21 mouse cellular contexts compared by ENCODE assay signal in genomic region chr3:83906185-83906584, GRCm38 (mm10).
DNase-seq lines count a peak whose midpoint lies in the region; ATAC-seq and TF ChIP-seq lines count a peak whose summit lies in the region.
"Had no signal": no experiment of that assay in that cellular context is flagged by ENCODE, and none has a peak within 500 bp of the region (broad histone marks: within the 10 kb centered on the region; RNA-seq: fewer than 3 reads in every experiment).

No protein-coding gene starts in this region.

- no peak overlapping the region for H3K4me3 ChIP-seq in midbrain, embryonic 11.5 days (ENCODE audit: low read depth, low read length)
- H3K4me3 ChIP-seq in midbrain, embryonic 15.5 days = no peak overlapping the region
- H3K4me3 ChIP-seq in CH12.LX (replicated peaks in 1 of 3; ENCODE audit: low read depth in 2 of 3, low read length in 2 of 3, poor library complexity in 1 of 3) = no peak overlapping the region
- H3K4me3 ChIP-seq in stomach, postnatal 0 days (ENCODE audit: low read depth, low read length) = no peak overlapping the region
- H3K4me3 ChIP-seq: embryonic facial prominence, embryonic 10.5 days; embryonic facial prominence, embryonic 12.5 days; forebrain, embryonic 13.5 days; forebrain, embryonic 15.5 days had no signal

- in situ Hi-C loops in CH12.LX (cut with MboI; ENCODE audit: low pct_ligation_motif_present, low pct_unique_long_range_greater_than_20kb, low sequenced_read_pairs) = no loop called here

- DNase-seq in midbrain, embryonic 11.5 days (ENCODE audit: low spot score, missing footprints) = peak; percentile 66
- peak; percentile 16 for DNase-seq in CH12.LX (ENCODE audit: extremely low read depth)
- DNase-seq in induced T-regulatory cell, adult 2 months (ENCODE audit: low read depth) = peak; percentile 27
- DNase-seq in stomach, postnatal 0 days (ENCODE audit: low spot score) = no peak
- DNase-seq in heart, adult 9 months (ENCODE audit: low spot score in 2 of 2) = no peak
- DNase-seq in lung, postnatal 4 days = no peak
- DNase-seq: adrenal gland, adult 8-10 months; adrenal gland, postnatal 14 days; adrenal gland, postnatal 36 days; B cell, adult 2 months; cerebellum, adult 11-12 months; cerebellum, adult 2 months; cerebellum, adult 9-10 months; cerebellum, postnatal 10 days; cerebellum, postnatal 25 days; forebrain, postnatal 0 days had no signal

- H3K9me3 ChIP-seq in midbrain, embryonic 11.5 days (ENCODE audit: control insufficient read depth, low read length) = no peaks in the 10 kb centered on the region
- no peaks in the 10 kb centered on the region for H3K9me3 ChIP-seq in midbrain, embryonic 15.5 days
- no peaks in the 10 kb centered on the region for H3K9me3 ChIP-seq in CH12.LX (replicated peaks; ENCODE audit: low read length)
- no peaks in the 10 kb centered on the region for H3K9me3 ChIP-seq in stomach, postnatal 0 days (ENCODE audit: control insufficient read depth, low read length)
- H3K9me3 ChIP-seq: embryonic facial prominence, embryonic 10.5 days; embryonic facial prominence, embryonic 12.5 days; forebrain, embryonic 13.5 days; forebrain, embryonic 15.5 days had no signal

- WGBS in midbrain, embryonic 11.5 days = 97% methylated on average over 9 of the region's 9 CpGs
- WGBS in midbrain, embryonic 15.5 days = 95% methylated on average over 9 of the region's 9 CpGs
- 97% methylated on average over 9 of the region's 9 CpGs for WGBS in stomach, postnatal 0 days

- no peaks in the 10 kb centered on the region; the same call in 1 of the 2 replicates for H3K4me1 ChIP-seq in midbrain, embryonic 11.5 days (ENCODE audit: control insufficient read depth, insufficient read depth, low read length)
- H3K4me1 ChIP-seq in midbrain, embryonic 15.5 days = no peaks in the 10 kb centered on the region
- H3K4me1 ChIP-seq in CH12.LX (ENCODE audit: control insufficient read depth in 1 of 2, insufficient read depth in 2 of 2) = peaks cover 0 to 17% of the 10 kb centered on the region in 2 experiments; a peak in 2 of 4 replicates
- no peaks in the 10 kb centered on the region for H3K4me1 ChIP-seq in stomach, postnatal 0 days (replicated peaks; ENCODE audit: control insufficient read depth, insufficient read depth)
- H3K4me1 ChIP-seq: embryonic facial prominence, embryonic 10.5 days; embryonic facial prominence, embryonic 12.5 days had no signal

- no peaks in the 10 kb centered on the region for H3K27me3 ChIP-seq in midbrain, embryonic 11.5 days (ENCODE audit: control insufficient read depth, insufficient read depth, low read length)
- no peaks in the 10 kb centered on the region for H3K27me3 ChIP-seq in midbrain, embryonic 15.5 days (replicated peaks)
- H3K27me3 ChIP-seq in CH12.LX (replicated peaks) = no peaks in the 10 kb centered on the region
- no peaks in the 10 kb centered on the region for H3K27me3 ChIP-seq in stomach, postnatal 0 days (ENCODE audit: control insufficient read depth, insufficient read depth, low read length)
- H3K27me3 ChIP-seq: embryonic facial prominence, embryonic 12.5 days; forebrain, embryonic 13.5 days; forebrain, embryonic 15.5 days had no signal

- TF ChIP-seq RAD21 in CH12.LX (IDR thresholded peaks at IDR 0.05; ENCODE audit: low read depth, low read length) = no peak

- H3K79me2 ChIP-seq in CH12.LX (replicated peaks; ENCODE audit: control insufficient read depth, extremely low read depth, insufficient read depth, poor library complexity, severe bottlenecking) = no peaks in the 10 kb centered on the region

- no peak for TF ChIP-seq CTCF in CH12.LX (conservative IDR thresholded peaks at IDR 0.05 in 1 of 2, IDR thresholded peaks at IDR 0.05 in 1 of 2; ENCODE audit: low read depth in 2 of 2, low read length in 2 of 2)
- no peak for TF ChIP-seq CTCF in stomach, postnatal 0 days (IDR thresholded peaks at IDR 0.05; ENCODE audit: low read depth)

- H3K36me3 ChIP-seq in midbrain, embryonic 11.5 days (ENCODE audit: control insufficient read depth, insufficient read depth, low read length) = peaks cover 34% of the 10 kb centered on the region
- H3K36me3 ChIP-seq in midbrain, embryonic 15.5 days (replicated peaks) = peaks cover 40% of the 10 kb centered on the region
- H3K36me3 ChIP-seq in CH12.LX (replicated peaks in 1 of 2; ENCODE audit: control insufficient read depth in 1 of 2, insufficient read depth in 1 of 2, low read length in 1 of 2) = peaks cover 78 to 98% of the 10 kb centered on the region in 2 experiments
- peaks cover 35% of the 10 kb centered on the region for H3K36me3 ChIP-seq in stomach, postnatal 0 days (ENCODE audit: control insufficient read depth, insufficient read depth, low read length)

- dilution Hi-C loops in CH12.LX (cut with MboI; ENCODE audit: extremely low pct_ligation_motif_present, extremely low pct_unique_long_range_greater_than_20kb, low sequenced_read_pairs) = no loop called here

- H3K4me2 ChIP-seq in midbrain, embryonic 11.5 days = no peak overlapping the region
- no peak overlapping the region for H3K4me2 ChIP-seq in midbrain, embryonic 15.5 days
- H3K4me2 ChIP-seq in CH12.LX (ENCODE audit: insufficient read depth, low read depth, poor library complexity, severe bottlenecking) = no peak overlapping the region
- no peak overlapping the region for H3K4me2 ChIP-seq in stomach, postnatal 0 days (replicated peaks; ENCODE audit: low read depth)
- H3K4me2 ChIP-seq: embryonic facial prominence, embryonic 12.5 days; forebrain, embryonic 13.5 days; forebrain, embryonic 15.5 days had no signal

- no peak overlapping the region for H3K9ac ChIP-seq in midbrain, embryonic 11.5 days (ENCODE audit: low read length)
- no peak overlapping the region for H3K9ac ChIP-seq in midbrain, embryonic 15.5 days
- H3K9ac ChIP-seq in CH12.LX (ENCODE audit: insufficient read depth, low read depth) = no peak overlapping the region
- no peak overlapping the region for H3K9ac ChIP-seq in stomach, postnatal 0 days (ENCODE audit: low read length)
- H3K9ac ChIP-seq: embryonic facial prominence, embryonic 12.5 days; forebrain, embryonic 13.5 days; forebrain, embryonic 15.5 days; forebrain, postnatal 0 days had no signal

- no peak for TF ChIP-seq EP300 in CH12.LX (IDR thresholded peaks at IDR 0.05; ENCODE audit: low read length)
- no peak for TF ChIP-seq EP300 in stomach, postnatal 0 days (optimal IDR thresholded peaks at IDR 0.05)

- no peak for ATAC-seq in midbrain, embryonic 11.5 days (ENCODE audit: low FRiP score)
- ATAC-seq in midbrain, embryonic 15.5 days (replicated peaks) = no peak
- no peak for ATAC-seq in stomach, postnatal 0 days (ENCODE audit: low FRiP score, low TSS enrichment)
- ATAC-seq: forebrain, embryonic 13.5 days; forebrain, embryonic 15.5 days; forebrain, postnatal 0 days had no signal

- no peak for TF ChIP-seq POLR2A in CH12.LX (IDR thresholded peaks at IDR 0.05; ENCODE audit: low read depth, low read length)

- no peak overlapping the region for H3K27ac ChIP-seq in midbrain, embryonic 11.5 days (ENCODE audit: low read depth, low read length)
- H3K27ac ChIP-seq in midbrain, embryonic 15.5 days = no peak overlapping the region
- no peak overlapping the region for H3K27ac ChIP-seq in CH12.LX (ENCODE audit: insufficient read depth, low read depth)
- H3K27ac ChIP-seq in stomach, postnatal 0 days (replicated peaks) = no peak overlapping the region
- H3K27ac ChIP-seq: embryonic facial prominence, embryonic 10.5 days; embryonic facial prominence, embryonic 12.5 days; forebrain, embryonic 13.5 days had no signal

TF ChIP-seq in CH12.LX, 34 proteins besides CTCF, POLR2A, EP300 and RAD21:
- TF ChIP-seq JUN (IDR thresholded peaks at IDR 0.05; ENCODE audit: insufficient read depth, low read depth, low read length) (no peak), ZMIZ1 (IDR thresholded peaks at IDR 0.05; ENCODE audit: low read depth, low read length) (no peak)
TF ChIP-seq in CH12.LX: peak in this region for 0.

Comparison
In these comparisons a context has a peak if more than half of its experiments do, and no peak if none do; other contexts are left out.
1. DNase-seq: peak in midbrain, embryonic 11.5 days (single experiment), CH12.LX (single experiment) and induced T-regulatory cell, adult 2 months (single experiment); none in stomach, postnatal 0 days (single experiment), heart, adult 9 months (0 of 2) and lung, postnatal 4 days (0 of 2).